Mouse (Mus musculus) G1E (cell line): ENCODE results near the gene Vcam1. TPM values are rescaled to one million over a fixed set of nuclear protein-coding genes. Genes with fewer than 3 reads are reported as not detected.

Source experiments
- ATAC-seq: 2 replicates; pipeline ENCODE4 v1.8.0; 2016; ENCODE audit warnings: mild to moderate bottlenecking; ENCODE audit not compliant: insufficient number of reproducible peaks, poor library complexity, low FRiP score, severe bottlenecking; ENCODE audit errors: extremely low read depth
- DNase-seq: peaks from one replicate; pipeline ENCODE4 v3.0.0; 2012; ENCODE audit warnings: low spot score
- H3K27me3 ChIP-seq: 2 replicates; pipeline ENCODE4 v1.6.1; 2012; ENCODE audit warnings: mild to moderate bottlenecking, low read length, inconsistent platforms; ENCODE audit not compliant: insufficient read depth
- H3K36me3 ChIP-seq: replicated peaks from 2 replicates; pipeline ENCODE3; 2012; ENCODE audit warnings: mild to moderate bottlenecking, inconsistent platforms
- H3K4me1 ChIP-seq: 2 replicates; pipeline ENCODE4 v1.6.1; 2012; ENCODE audit warnings: low read depth, low read length, inconsistent platforms, mixed read lengths; ENCODE audit not compliant: insufficient read depth
- H3K4me3 ChIP-seq: 2 replicates; pipeline ENCODE4 v1.5.1; 2012; ENCODE audit warnings: low read depth, mild to moderate bottlenecking, inconsistent platforms, low read length, moderate library complexity, mixed read lengths
- H3K9me3 ChIP-seq: replicated peaks from 2 replicates; pipeline ENCODE4 v1.6.1; 2012; ENCODE audit warnings: inconsistent platforms
- CTCF ChIP-seq: IDR thresholded peaks from 2 replicates; pipeline ENCODE4 v1.5.1; 2012; ENCODE audit warnings: low read depth, low read length, inconsistent platforms, mixed read lengths
- GATA1 ChIP-seq: IDR thresholded peaks from 2 replicates; pipeline ENCODE4 v1.6.1; 2012; ENCODE audit warnings: borderline replicate concordance, low read length, inconsistent platforms, mixed read lengths
- GATA2 ChIP-seq: IDR thresholded peaks from 2 replicates; pipeline ENCODE4 v1.6.1; 2012; ENCODE audit warnings: low read depth, low read length, inconsistent platforms, borderline replicate concordance
- POLR2AphosphoS5 ChIP-seq: IDR thresholded peaks from 2 replicates; pipeline ENCODE4 v1.6.1; 2012; ENCODE audit warnings: low read depth, low read length, inconsistent platforms; ENCODE audit not compliant: insufficient replicate concordance
- TAL1 ChIP-seq: conservative IDR thresholded peaks from 2 replicates; pipeline ENCODE4 v1.6.1; 2012; ENCODE audit warnings: low read depth, low read length, inconsistent platforms, mixed read lengths
- polyA plus RNA-seq: library from polyadenylated mRNA; stranded (reverse); fragments of >175 nt; gene quantifications from 2 replicates; pipeline ENCODE4 v1.2.3, GENCODE M21; 2012
- total RNA-seq, 2 experiments: library from RNA; stranded (forward) in 1 of 2; stranded (reverse) in 1 of 2; fragments of 200-1000 nt in 1 of 2; fragments of >200 nt in 1 of 2; fragmentation: Nextera tagmentation in 1 of 2; gene quantifications; 2 replicates each; pipeline ENCODE4 v1.2.3; 2014 to 2017

The Vcam1 gene
- total RNA-seq (2014; fragmentation: Nextera tagmentation) (5.0 TPM in 1 of 2 replicates, not detected in the other), total RNA-seq (2017) (0.06 and 0.33 TPM in 2 replicates), polyA plus RNA-seq (not detected in 2 replicates)

DNA sequence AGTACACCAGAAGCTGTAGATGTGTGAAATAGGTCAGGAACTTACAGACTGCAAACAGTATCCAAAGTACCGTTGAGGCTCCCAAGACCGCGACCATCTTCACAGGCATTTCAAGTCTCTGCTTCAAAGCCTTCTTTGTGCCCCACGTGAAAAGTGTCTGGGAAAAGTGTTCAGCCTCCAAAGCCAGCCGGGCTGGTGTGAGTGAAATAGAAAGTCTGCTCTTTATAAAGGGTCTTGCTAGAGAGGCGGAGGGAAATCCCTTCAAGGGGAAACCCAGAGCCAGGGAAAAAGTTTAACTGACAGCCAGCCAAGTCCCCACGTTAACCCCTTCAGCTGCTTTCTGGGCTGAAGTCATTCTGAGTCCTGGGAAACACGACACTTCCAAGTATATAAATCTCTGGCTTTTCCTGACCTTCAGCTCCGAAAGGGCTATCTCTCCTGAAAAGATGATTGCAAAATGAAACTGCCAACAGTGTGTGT is at the start of gene Vcam1:
TSS of gene Vcam1 (minus strand) at position 430 of the 480 bp plus-strand sequence.
- Histone ChIP-seq H3K4me1 (no peaks in the 10 kb centered on the region), H3K36me3 (no peaks in the 10 kb centered on the region), H3K27me3 (no peaks in the 10 kb centered on the region), H3K9me3 (no peaks in the 10 kb centered on the region), H3K4me3 (no peak within 1 kb of the TSS)
- DNase-seq: no peak
- no peak for TF ChIP-seq CTCF
- no peak for TF ChIP-seq POLR2AphosphoS5
- no peak for TF ChIP-seq GATA1
- no peak for TF ChIP-seq TAL1
- TF ChIP-seq GATA2: no peak
- no peak for ATAC-seq

DNA sequence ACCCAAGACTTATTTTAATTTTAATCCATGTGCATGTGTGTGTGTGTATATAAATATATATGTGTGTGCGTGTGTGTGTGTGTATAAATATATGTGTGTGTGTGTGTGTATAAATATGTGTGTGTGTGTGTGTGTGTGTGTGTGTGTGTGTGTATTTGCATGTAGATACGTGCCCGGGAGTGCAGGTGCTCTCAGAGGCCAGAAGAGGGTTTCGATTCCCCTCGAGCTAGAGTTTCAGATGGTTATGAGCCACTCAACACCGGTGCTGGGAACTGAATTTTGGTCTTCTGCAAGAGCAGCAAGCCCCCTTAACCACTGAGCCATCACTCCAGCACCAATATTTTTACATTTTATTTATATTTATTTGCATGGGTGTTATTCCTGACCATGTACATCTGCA is 45.6 kb upstream of the Vcam1 start:
- H3K27me3 ChIP-seq: no peaks in the 10 kb centered on the region
- ATAC-seq (no peak), DNase-seq (no peak)
- no peaks in the 10 kb centered on the region for H3K9me3 ChIP-seq
- no peaks in the 10 kb centered on the region for H3K36me3 ChIP-seq
- H3K4me1 ChIP-seq: no peaks in the 10 kb centered on the region
- TF ChIP-seq GATA1 (no peak), GATA2 (no peak), TAL1 (no peak), CTCF (no peak), POLR2AphosphoS5 (no peak)
- no peak overlapping the region for H3K4me3 ChIP-seq

DNA sequence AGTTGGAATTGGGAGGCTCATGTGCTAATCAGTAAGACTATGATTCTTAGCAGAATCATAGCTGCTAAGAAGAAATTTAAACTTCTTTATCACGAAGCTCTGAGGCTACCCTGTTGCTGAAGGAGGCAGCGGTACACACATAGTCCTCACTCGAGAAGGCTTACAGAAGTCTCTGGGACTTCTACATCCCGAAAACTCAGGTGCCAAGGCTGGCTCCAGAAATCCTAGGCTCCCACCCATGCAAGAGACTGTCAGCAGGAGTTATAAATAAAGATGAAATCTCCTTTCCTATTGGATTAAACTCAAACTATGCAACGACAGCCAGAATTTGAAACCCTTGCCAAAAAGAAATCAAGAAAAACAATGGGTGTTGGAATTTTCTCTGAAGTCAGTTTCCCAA is 42.0 kb upstream of the Vcam1 start:
- TF ChIP-seq CTCF (no peak), TAL1 (no peak), GATA1 (no peak), GATA2 (no peak), POLR2AphosphoS5 (no peak)
- DNase-seq: no peak
- Histone ChIP-seq H3K27me3 (no peaks in the 10 kb centered on the region), H3K4me3 (no peak overlapping the region), H3K4me1 (no peaks in the 10 kb centered on the region), H3K36me3 (no peaks in the 10 kb centered on the region), H3K9me3 (no peaks in the 10 kb centered on the region)
- ATAC-seq: no peak

DNA sequence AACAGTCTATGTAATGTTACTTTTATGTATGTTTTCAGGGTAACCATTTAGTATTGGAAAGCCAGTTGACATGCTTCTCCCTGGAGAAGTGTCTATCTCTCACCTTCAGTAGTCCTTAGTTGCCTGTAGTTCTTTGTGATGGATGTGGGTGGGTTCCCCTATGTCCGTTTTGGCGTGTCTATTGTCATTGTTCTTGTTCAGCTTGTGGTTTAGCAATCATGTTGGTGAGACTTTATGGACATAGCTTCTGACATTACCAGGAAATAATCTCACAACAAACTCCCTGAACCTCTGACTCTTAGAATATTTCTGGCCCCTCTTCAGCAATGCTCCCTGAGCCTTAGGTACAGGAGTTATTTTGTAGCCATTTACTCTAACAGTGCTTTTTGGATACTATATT is 38.6 kb upstream of the Vcam1 start:
- no peaks in the 10 kb centered on the region for H3K9me3 ChIP-seq
- H3K27me3 ChIP-seq: no peaks in the 10 kb centered on the region
- no peaks in the 10 kb centered on the region for H3K4me1 ChIP-seq
- TF ChIP-seq TAL1: no peak
- TF ChIP-seq GATA2: no peak
- no peak for TF ChIP-seq CTCF
- TF ChIP-seq GATA1: no peak
- no peak for TF ChIP-seq POLR2AphosphoS5
- no peak overlapping the region for H3K4me3 ChIP-seq
- H3K36me3 ChIP-seq: no peaks in the 10 kb centered on the region
- DNase-seq (no peak), ATAC-seq (no peak)

DNA sequence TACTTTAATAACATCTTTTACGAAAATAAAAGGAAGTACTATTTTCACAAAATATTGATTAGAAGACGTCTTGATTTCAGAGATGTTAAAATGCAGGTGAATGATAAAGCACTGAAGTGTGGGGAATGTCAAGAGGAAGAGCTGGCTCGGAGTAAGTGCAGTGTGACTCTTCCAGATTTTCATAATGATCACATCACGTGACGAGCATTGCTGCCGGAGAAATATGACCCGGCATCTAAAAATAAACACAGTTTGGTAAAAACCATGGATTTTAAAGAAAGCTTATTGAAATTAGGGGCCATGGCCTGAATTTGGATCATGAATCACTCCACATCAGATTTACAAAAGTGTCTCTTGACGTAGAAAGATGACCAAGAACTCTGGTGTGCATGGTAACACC is 36.8 kb upstream of the Vcam1 start:
- Histone ChIP-seq H3K36me3 (no peaks in the 10 kb centered on the region), H3K27me3 (no peaks in the 10 kb centered on the region), H3K4me1 (no peaks in the 10 kb centered on the region), H3K4me3 (no peak overlapping the region), H3K9me3 (no peaks in the 10 kb centered on the region)
- DNase-seq (no peak), ATAC-seq (no peak)
- TF ChIP-seq POLR2AphosphoS5 (no peak), CTCF (no peak), TAL1 (no peak), GATA1 (no peak), GATA2 (no peak)

DNA sequence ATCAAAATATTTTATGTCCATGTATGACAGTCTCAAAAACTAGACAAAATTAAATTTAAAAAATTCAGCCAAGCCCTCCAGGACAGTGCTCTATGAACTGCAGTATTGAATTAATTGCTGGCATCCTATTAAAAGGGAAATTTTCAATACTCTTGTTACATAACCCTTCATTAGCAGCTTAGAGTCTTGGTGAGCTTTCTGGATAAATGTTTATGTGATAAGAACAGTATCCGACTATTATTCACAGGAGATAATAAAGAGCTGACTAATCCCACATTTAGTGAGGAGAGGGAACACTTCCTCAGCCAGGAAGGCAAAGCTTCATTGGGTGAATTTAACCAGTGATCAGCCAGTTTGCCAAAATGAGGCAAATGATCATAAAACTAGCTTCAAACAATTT is 35.5 kb upstream of the Vcam1 start:
- ATAC-seq: no peak
- no peak for TF ChIP-seq CTCF
- DNase-seq: no peak
- H3K36me3 ChIP-seq: no peaks in the 10 kb centered on the region
- no peaks in the 10 kb centered on the region for H3K27me3 ChIP-seq
- H3K4me3 ChIP-seq: no peak overlapping the region
- no peaks in the 10 kb centered on the region for H3K9me3 ChIP-seq
- H3K4me1 ChIP-seq: no peaks in the 10 kb centered on the region

DNA sequence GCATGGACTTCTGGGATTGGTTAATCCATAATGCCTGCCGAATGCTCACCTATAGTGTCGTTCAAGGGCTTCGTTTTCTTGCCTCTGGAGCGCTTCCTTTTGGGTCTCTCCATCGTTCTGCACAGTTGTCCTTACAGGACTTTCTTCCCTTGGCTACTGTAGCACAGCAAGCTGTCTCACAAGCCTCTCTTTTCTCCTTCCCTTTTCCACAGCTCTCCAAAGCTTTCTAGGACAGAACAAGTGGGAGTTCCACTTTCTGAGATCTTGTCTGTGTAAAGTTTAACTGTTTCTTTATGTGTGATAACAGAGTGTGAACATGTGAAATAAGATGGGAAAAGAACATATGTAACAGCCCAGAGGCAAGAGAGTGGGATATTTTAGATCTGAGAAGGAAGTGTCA is 34.0 kb upstream of the Vcam1 start:
- TF ChIP-seq GATA1 (no peak), POLR2AphosphoS5 (no peak), TAL1 (no peak), CTCF (no peak)
- ATAC-seq (no peak), DNase-seq (no peak)
- Histone ChIP-seq H3K4me1 (no peaks in the 10 kb centered on the region), H3K9me3 (no peaks in the 10 kb centered on the region), H3K27me3 (no peaks in the 10 kb centered on the region), H3K4me3 (no peak overlapping the region), H3K36me3 (no peaks in the 10 kb centered on the region)
